Mouse (Mus musculus) stomach, embryonic 14.5 days (tissue): Measurements from ENCODE around the gene Pigb. TPM values are rescaled to one million over a fixed set of nuclear protein-coding genes. Genes with fewer than 3 reads are reported as not detected.
A peak's percentile ranks its signal among the peaks of the same experiment; 100 is the strongest.
"Not testable (repeated sequence)": the region's sequence is repeated elsewhere in the genome, so short reads cannot be mapped to it uniquely, and the experiment has no call there.

ENCODE experiments used
- ATAC-seq: fragments of 200-750 bp; cut with Nextera tagmentation; 2 replicates; pipeline ENCODE4 v1.8.0; 2017; ENCODE audit warnings: low read depth, moderate TSS enrichment; ENCODE audit not compliant: insufficient number of reproducible peaks, insufficient read depth, low FRiP score
- H3K27ac ChIP-seq: fragments of 300-500 bp; sonication (generic); 2 replicates; pipeline ENCODE4 v1.5.1; 2014; ENCODE audit warnings: mild to moderate bottlenecking, low read length, moderate library complexity, mixed read lengths
- H3K27me3 ChIP-seq: fragments of 300-500 bp; sonication (generic); 2 replicates; pipeline ENCODE4 v1.6.1; 2014; ENCODE audit warnings: low read length, control low read depth, mixed read lengths; ENCODE audit not compliant: control insufficient read depth, insufficient read depth
- H3K36me3 ChIP-seq: fragments of 300-500 bp; sonication (generic); 2 replicates; pipeline ENCODE4 v1.6.1; 2014; ENCODE audit warnings: mild to moderate bottlenecking, control low read depth, low read length, moderate library complexity, mixed read lengths; ENCODE audit not compliant: control insufficient read depth, insufficient read depth
- H3K4me1 ChIP-seq: fragments of 300-500 bp; sonication (generic); 2 replicates; pipeline ENCODE4 v1.6.1; 2014; ENCODE audit warnings: low read length, control low read depth, mixed read lengths; ENCODE audit not compliant: control insufficient read depth, insufficient read depth
- H3K4me2 ChIP-seq: fragments of 300-500 bp; sonication (generic); replicated peaks from 2 replicates; pipeline ENCODE4 v1.6.1; 2014; ENCODE audit warnings: low read depth, low read length, control low read depth
- H3K4me3 ChIP-seq: fragments of 300-500 bp; sonication (generic); 2 replicates; pipeline ENCODE4 v1.5.1; 2014; ENCODE audit warnings: low read depth, low read length, control low read depth
- H3K9ac ChIP-seq: fragments of 300-500 bp; sonication (generic); replicated peaks from 2 replicates; pipeline ENCODE4 v1.6.1; 2014; ENCODE audit warnings: low read depth, mild to moderate bottlenecking, control low read depth, low read length, moderate library complexity, mixed read lengths
- H3K9me3 ChIP-seq: fragments of 300-500 bp; sonication (generic); 2 replicates; pipeline ENCODE4 v1.6.1; 2016; ENCODE audit warnings: low read depth, low read length, control low read depth; ENCODE audit not compliant: control insufficient read depth
- WGBS: fragments of 180-500 bp; shearing (Covaris S2); extraction: QIAGEN DNeasy Blood & Tissue Kit; methylation state at CpG from one replicate; pipeline ENCODE4 v1.1.7; 2014; 5-methylcytosine and 5-hydroxymethylcytosine counted together
- polyA plus RNA-seq: library from polyadenylated mRNA; unstranded; fragments of >200 nt; fragmentation: Nextera tagmentation; extraction: Ambion mirVana; gene quantifications from 2 replicates; pipeline ENCODE4 v1.2.1, GENCODE M21; 2014

Gene Pigb
- polyA plus RNA-seq, 1 experiment from 2014 or later, result 20.0 TPM

DNA sequence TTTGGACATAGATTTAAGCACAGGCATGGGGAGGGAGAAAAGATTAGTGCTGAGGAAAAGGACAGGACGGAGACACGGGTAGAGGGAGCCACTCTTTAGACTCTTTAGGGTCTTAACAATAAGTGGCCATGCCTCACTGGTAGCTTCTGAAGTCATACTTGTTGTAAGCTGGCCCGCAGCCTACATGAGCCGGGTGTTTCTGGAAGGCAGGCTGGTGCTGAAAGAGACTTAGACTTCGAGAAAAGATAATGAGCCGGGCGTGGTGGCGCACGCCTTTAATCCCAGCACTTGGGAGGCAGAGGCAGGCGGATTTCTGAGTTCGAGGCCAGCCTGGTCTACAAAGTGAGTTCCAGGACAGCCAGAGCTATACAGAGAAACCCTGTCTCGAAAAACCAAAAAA, 39.2 kb upstream of the Pigb start:
- not testable (repeated sequence) for H3K4me1 ChIP-seq, H3K4me3 ChIP-seq, H3K4me2 ChIP-seq, H3K36me3 ChIP-seq, H3K27ac ChIP-seq, H3K27me3 ChIP-seq, ATAC-seq, H3K9me3 ChIP-seq, H3K9ac ChIP-seq
- WGBS, result 82% methylated on average over 10 of the region's 12 CpGs

DNA sequence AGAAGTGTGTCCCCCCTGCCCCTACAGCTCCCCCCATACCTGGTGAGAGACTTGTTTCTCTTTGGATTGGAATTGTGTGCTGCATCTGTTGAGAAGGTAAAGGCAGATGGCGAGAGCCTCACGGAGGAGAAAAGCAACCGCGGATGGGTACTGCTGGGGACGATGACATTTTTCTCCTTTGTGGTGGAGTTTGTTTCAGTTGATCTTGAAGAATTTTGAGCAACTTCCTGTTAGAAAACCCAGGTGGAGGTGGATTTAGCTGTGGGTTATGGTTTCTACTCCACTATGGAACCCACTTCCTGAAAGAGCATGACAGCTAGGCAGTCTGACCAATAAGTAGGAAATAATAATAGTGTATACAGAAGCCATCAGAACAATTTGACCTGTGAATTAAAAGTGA, 33.0 kb upstream of the Pigb start:
- Histone ChIP-seq H3K4me1 (peaks cover 2% of the 10 kb centered on the region; the same call in 1 of the 2 replicates), H3K9me3 (no peaks in the 10 kb centered on the region; the same call in 1 of the 2 replicates), H3K36me3 (no peaks in the 10 kb centered on the region), H3K27me3 (no peaks in the 10 kb centered on the region), H3K27ac (no peak overlapping the region), H3K9ac (no peak overlapping the region), H3K4me3 (no peak overlapping the region), H3K4me2 (no peak overlapping the region)
- WGBS, result 89% methylated on average over 5 of the region's 5 CpGs
- no peak for ATAC-seq

DNA sequence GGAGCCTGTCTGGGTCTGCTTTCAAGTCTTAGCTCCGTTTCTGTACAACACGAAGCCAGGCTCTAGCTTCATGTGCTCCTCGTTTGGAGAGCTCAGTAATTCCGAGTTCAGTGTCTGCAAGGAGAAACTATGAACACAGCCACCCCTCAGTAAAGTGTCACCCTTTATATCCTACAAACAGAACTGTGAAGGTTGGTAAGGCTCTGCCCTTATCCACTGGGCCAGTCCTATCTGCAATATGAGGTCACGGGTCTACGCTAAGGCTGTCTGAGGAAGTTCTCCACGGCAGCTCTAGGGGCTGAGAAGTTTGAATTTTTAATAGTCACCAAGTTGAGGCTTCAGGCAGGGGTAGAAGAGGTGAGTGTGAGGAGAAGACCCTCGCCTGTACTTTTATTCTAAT, 32.2 kb upstream of the Pigb start:
- H3K4me3 ChIP-seq, result no peak overlapping the region
- no peak for ATAC-seq
- H3K4me1 ChIP-seq, result peaks cover 8% of the 10 kb centered on the region
- H3K27ac ChIP-seq, result no peak overlapping the region
- no peaks in the 10 kb centered on the region for H3K27me3 ChIP-seq
- H3K4me2 ChIP-seq, result no peak overlapping the region
- no peak overlapping the region for H3K9ac ChIP-seq
- 79% methylated on average over 8 of the region's 8 CpGs for WGBS
- H3K9me3 ChIP-seq, result no peaks in the 10 kb centered on the region; the same call in 1 of the 2 replicates
- no peaks in the 10 kb centered on the region for H3K36me3 ChIP-seq

GRCm38 (mm10) chr9:73070971-73071659, 30.9 kb upstream of the Pigb start:
- Histone ChIP-seq H3K4me1 (peaks cover 13% of the 10 kb centered on the region), H3K27me3 (no peaks in the 10 kb centered on the region), H3K9ac (no peak overlapping the region), H3K27ac (peak overlapping the region; percentile 52), H3K9me3 (no peaks in the 10 kb centered on the region; the same call in 1 of the 2 replicates), H3K4me3 (no peak overlapping the region), H3K36me3 (no peaks in the 10 kb centered on the region), H3K4me2 (no peak overlapping the region)
- 64% methylated on average over 10 of the region's 10 CpGs for WGBS
- peak; percentile 54 for ATAC-seq

- no peaks in the 10 kb centered on the region for H3K36me3 ChIP-seq
- H3K9me3 ChIP-seq, result no peaks in the 10 kb centered on the region; the same call in 1 of the 2 replicates
- no peak overlapping the region for H3K4me3 ChIP-seq
- peaks cover 16% of the 10 kb centered on the region for H3K4me1 ChIP-seq
- 76% methylated on average over 6 of the region's 6 CpGs for WGBS
- peak overlapping the region; percentile 21; the same call in 1 of the 2 replicates for H3K27ac ChIP-seq
- H3K4me2 ChIP-seq, result no peak overlapping the region
- H3K27me3 ChIP-seq, result no peaks in the 10 kb centered on the region
- ATAC-seq, result no peak
- no peak overlapping the region for H3K9ac ChIP-seq
Measured at GRCm38 (mm10) chr9:73068688-73069087, 28.5 kb upstream of the Pigb start.

DNA sequence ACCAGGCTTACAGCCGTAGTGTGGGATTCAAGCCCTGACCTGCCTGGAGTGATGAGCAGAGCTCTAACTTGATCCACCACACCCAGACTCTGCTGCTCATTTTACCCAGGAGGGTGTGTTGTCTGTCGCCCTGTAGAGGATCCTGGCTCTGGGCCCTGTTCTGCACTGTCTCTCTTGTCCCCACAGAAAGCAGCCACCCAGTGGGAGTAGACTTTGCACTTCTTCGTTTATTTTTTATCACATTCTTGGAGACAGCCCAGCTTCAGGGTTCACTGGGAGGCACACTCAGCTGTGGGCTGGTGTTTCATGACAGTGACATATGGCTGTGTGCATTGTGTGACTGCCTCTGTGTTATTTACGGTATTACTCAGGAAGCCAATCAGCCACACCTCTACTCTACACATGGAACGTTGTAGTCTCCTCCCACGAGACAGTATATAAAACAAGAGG, 28.1 kb upstream of the Pigb start:
- Histone ChIP-seq H3K4me2 (no peak overlapping the region), H3K27me3 (no peaks in the 10 kb centered on the region), H3K27ac (peak overlapping the region; percentile 76), H3K4me3 (no peak overlapping the region), H3K9me3 (no peaks in the 10 kb centered on the region; the same call in 1 of the 2 replicates), H3K36me3 (no peaks in the 10 kb centered on the region), H3K9ac (no peak overlapping the region), H3K4me1 (peaks cover 17% of the 10 kb centered on the region)
- 13% methylated on average over 6 of the region's 6 CpGs for WGBS
- peak; percentile 71 for ATAC-seq

GRCm38 (mm10) chr9:73067086-73067485, 26.9 kb upstream of the Pigb start:
- Histone ChIP-seq H3K4me2 (peak overlapping the region; percentile 35), H3K4me1 (peaks cover 17% of the 10 kb centered on the region), H3K27me3 (no peaks in the 10 kb centered on the region), H3K9ac (no peak overlapping the region), H3K4me3 (no peak overlapping the region), H3K27ac (peak overlapping the region; percentile 76; the same call in 1 of the 2 replicates), H3K9me3 (no peaks in the 10 kb centered on the region; the same call in 1 of the 2 replicates), H3K36me3 (no peaks in the 10 kb centered on the region)
- no peak for ATAC-seq
- WGBS, result 30% methylated on average over 10 of the region's 10 CpGs

GRCm38 (mm10) chr9:73063621-73064290, 23.6 kb upstream of the Pigb start:
- Histone ChIP-seq H3K4me3 (no peak overlapping the region), H3K27me3 (no peaks in the 10 kb centered on the region), H3K9me3 (no peaks in the 10 kb centered on the region), H3K27ac (no peak overlapping the region), H3K4me1 (peaks cover 17% of the 10 kb centered on the region), H3K36me3 (no peaks in the 10 kb centered on the region), H3K9ac (no peak overlapping the region), H3K4me2 (0 out of 2 replicates have a peak overlapping the region, but pooled peaks have one; percentile 1)
- no peak for ATAC-seq
- WGBS, result 18% methylated on average over 15 of the region's 15 CpGs
